Mouse (Mus musculus) bone marrow, adult 2 months (tissue): ENCODE measurements at regions not wholly inside any gene's neighbourhood (a gene's known extent, or its start where the extent isn't known, plus 50 kb on each side); places are given as distances from the start of the nearest gene placed in this dataset.

Experiments
- H3K27ac ChIP-seq: fragments of 200-500 bp; 2 replicates; pipeline ENCODE4 v1.5.1; 2012; ENCODE audit warnings: low read depth, mild to moderate bottlenecking, control low read depth, inconsistent platforms, low read length; ENCODE audit not compliant: control insufficient read depth, poor library complexity, insufficient read depth
- H3K4me1 ChIP-seq: fragments of 200-500 bp; 2 replicates; pipeline ENCODE4 v1.6.1; 2011; ENCODE audit warnings: low read length; ENCODE audit not compliant: control insufficient read depth, insufficient read depth
- H3K4me3 ChIP-seq: fragments of 200-500 bp; replicated peaks from 2 replicates; pipeline ENCODE3; 2011; ENCODE audit warnings: mild to moderate bottlenecking, low read depth, low read length, control low read depth; ENCODE audit not compliant: control insufficient read depth
- CTCF ChIP-seq: fragments of 200-500 bp; IDR thresholded peaks from 2 replicates; pipeline ENCODE4 v1.5.1; 2011; ENCODE audit warnings: low read length, control low read depth; ENCODE audit not compliant: control insufficient read depth, insufficient read depth
- POLR2A ChIP-seq: fragments of 200-500 bp; IDR thresholded peaks from 2 replicates; pipeline ENCODE4 v1.6.1; 2011; ENCODE audit warnings: low read depth, mild to moderate bottlenecking, control low read depth, low read length, borderline replicate concordance; ENCODE audit not compliant: control insufficient read depth
- WGBS: fragments of 180-500 bp; shearing (Covaris S2); methylation state at CpG from one replicate; pipeline ENCODE4 v1.1.7; 2018; 5-methylcytosine and 5-hydroxymethylcytosine counted together

GRCm38 (mm10) chr12:92509494-92509893 is 660.5 kb upstream of the Sel1l start:
- no peaks in the 10 kb centered on the region for H3K4me1 ChIP-seq
- H3K4me3 ChIP-seq: no peak overlapping the region
- H3K27ac ChIP-seq: no peak overlapping the region
- WGBS: 61% methylated on average over 7 of the region's 7 CpGs
- TF ChIP-seq CTCF (no peak), POLR2A (no peak)

- no peak overlapping the region for H3K4me3 ChIP-seq
- WGBS: 83% methylated on average over 5 of the region's 5 CpGs
- H3K27ac ChIP-seq: no peak overlapping the region
- TF ChIP-seq POLR2A (no peak), CTCF (no peak)
- no peaks in the 10 kb centered on the region for H3K4me1 ChIP-seq
Measured at GRCm38 (mm10) chr12:92508796-92509489, 660.0 kb upstream of the Sel1l start.

- no peak for TF ChIP-seq POLR2A
- TF ChIP-seq CTCF: no peak
- H3K4me3 ChIP-seq: no peak overlapping the region
- WGBS: 61% methylated on average over 1 of the region's 1 CpGs
- no peaks in the 10 kb centered on the region for H3K4me1 ChIP-seq
- no peak overlapping the region for H3K27ac ChIP-seq
Measured at GRCm38 (mm10) chr12:92483984-92484383, 635.0 kb upstream of the Sel1l start.

- Histone ChIP-seq H3K27ac (no peak overlapping the region), H3K4me1 (no peaks in the 10 kb centered on the region), H3K4me3 (no peak overlapping the region)
- WGBS: 64% methylated on average over 4 of the region's 4 CpGs
- TF ChIP-seq POLR2A (no peak), CTCF (no peak)
Measured at GRCm38 (mm10) chr12:92474293-92475062, 625.5 kb upstream of the Sel1l start.

- WGBS: 70% methylated on average over 6 of the region's 6 CpGs
- Histone ChIP-seq H3K4me1 (no peaks in the 10 kb centered on the region), H3K4me3 (no peak overlapping the region), H3K27ac (no peak overlapping the region)
- TF ChIP-seq CTCF (no peak), POLR2A (no peak)
Measured at GRCm38 (mm10) chr12:92451110-92451818, 602.3 kb upstream of the Sel1l start.

GRCm38 (mm10) chr12:92418458-92418857 is 569.5 kb upstream of the Sel1l start:
- no peak overlapping the region for H3K4me3 ChIP-seq
- TF ChIP-seq POLR2A (no peak), CTCF (no peak)
- 76% methylated on average over 4 of the region's 4 CpGs for WGBS
- no peaks in the 10 kb centered on the region for H3K4me1 ChIP-seq
- no peak overlapping the region for H3K27ac ChIP-seq

GRCm38 (mm10) chr12:92405506-92405905 is 556.5 kb upstream of the Sel1l start:
- H3K4me3 ChIP-seq: no peak overlapping the region
- H3K4me1 ChIP-seq: no peaks in the 10 kb centered on the region
- TF ChIP-seq POLR2A (no peak), CTCF (no peak)
- H3K27ac ChIP-seq: no peak overlapping the region

GRCm38 (mm10) chr12:92400987-92401386 is 552.0 kb upstream of the Sel1l start:
- Histone ChIP-seq H3K4me3 (no peak overlapping the region), H3K4me1 (no peaks in the 10 kb centered on the region), H3K27ac (no peak overlapping the region)
- no peak for TF ChIP-seq CTCF
- no peak for TF ChIP-seq POLR2A
- WGBS: 69% methylated on average over 1 of the region's 1 CpGs
